Mouse (Mus musculus) hindbrain, embryonic 11.5 days (tissue): ENCODE data around the gene Ankmy1. TPM values are rescaled to one million over a fixed set of nuclear protein-coding genes. Genes with fewer than 3 reads are reported as not detected.
A peak's percentile ranks its signal among the peaks of the same experiment; 100 is the strongest.

Experiments used
- ATAC-seq: fragments of 200-750 bp; cut with Nextera tagmentation; 2 replicates; pipeline ENCODE4 v1.8.0; 2017; ENCODE audit warnings: mild to moderate bottlenecking, moderate TSS enrichment, moderate library complexity; ENCODE audit not compliant: low FRiP score
- DNase-seq: peaks from one replicate; pipeline ENCODE4 v3.0.0-alpha.2; 2015; ENCODE audit warnings: low spot score
- H3K27ac ChIP-seq: fragments of 300-500 bp; sonication (generic); 2 replicates; pipeline ENCODE4 v1.5.1; 2014; ENCODE audit warnings: mild to moderate bottlenecking, low read depth, low read length
- H3K27me3 ChIP-seq: fragments of 300-500 bp; sonication (generic); 2 replicates; pipeline ENCODE4 v1.6.1; 2014; ENCODE audit warnings: mild to moderate bottlenecking, low read length, moderate library complexity, mixed read lengths; ENCODE audit not compliant: control insufficient read depth, insufficient read depth
- H3K36me3 ChIP-seq: fragments of 300-500 bp; sonication (generic); 2 replicates; pipeline ENCODE4 v1.6.1; 2014; ENCODE audit warnings: mild to moderate bottlenecking, low read length, moderate library complexity, mixed read lengths; ENCODE audit not compliant: control insufficient read depth, insufficient read depth
- H3K4me1 ChIP-seq: fragments of 300-500 bp; sonication (generic); replicated peaks from 2 replicates; pipeline ENCODE4 v1.6.1; 2014; ENCODE audit warnings: low read length, mixed read lengths; ENCODE audit not compliant: control insufficient read depth, insufficient read depth
- H3K4me2 ChIP-seq: fragments of 300-500 bp; sonication (generic); replicated peaks from 2 replicates; pipeline ENCODE4 v1.6.1; 2014; ENCODE audit warnings: mild to moderate bottlenecking, low read depth, low read length
- H3K4me3 ChIP-seq: fragments of 300-500 bp; sonication (generic); 2 replicates; pipeline ENCODE4 v1.5.1; 2014; ENCODE audit warnings: low read depth, low read length
- H3K9ac ChIP-seq: fragments of 300-500 bp; sonication (generic); 2 replicates; pipeline ENCODE4 v1.6.1; 2014; ENCODE audit warnings: low read depth, low read length
- H3K9me3 ChIP-seq: fragments of 300-500 bp; sonication (generic); 2 replicates; pipeline ENCODE4 v1.6.1; 2016; ENCODE audit warnings: low read length; ENCODE audit not compliant: control insufficient read depth
- WGBS: fragments of 180-500 bp; shearing (Covaris S2); extraction: QIAGEN DNeasy Blood & Tissue Kit; methylation state at CpG from one replicate; pipeline ENCODE4 v1.1.7; 2014; 5-methylcytosine and 5-hydroxymethylcytosine counted together
- polyA plus RNA-seq: library from polyadenylated mRNA; unstranded; fragments of >200 nt; fragmentation: Nextera tagmentation; extraction: Ambion mirVana; gene quantifications from 2 replicates; pipeline ENCODE4 v1.2.1, GENCODE M21; 2014

Gene Ankmy1
- polyA plus RNA-seq, 1 experiment from 2014 or later = 0.80 TPM

DNA sequence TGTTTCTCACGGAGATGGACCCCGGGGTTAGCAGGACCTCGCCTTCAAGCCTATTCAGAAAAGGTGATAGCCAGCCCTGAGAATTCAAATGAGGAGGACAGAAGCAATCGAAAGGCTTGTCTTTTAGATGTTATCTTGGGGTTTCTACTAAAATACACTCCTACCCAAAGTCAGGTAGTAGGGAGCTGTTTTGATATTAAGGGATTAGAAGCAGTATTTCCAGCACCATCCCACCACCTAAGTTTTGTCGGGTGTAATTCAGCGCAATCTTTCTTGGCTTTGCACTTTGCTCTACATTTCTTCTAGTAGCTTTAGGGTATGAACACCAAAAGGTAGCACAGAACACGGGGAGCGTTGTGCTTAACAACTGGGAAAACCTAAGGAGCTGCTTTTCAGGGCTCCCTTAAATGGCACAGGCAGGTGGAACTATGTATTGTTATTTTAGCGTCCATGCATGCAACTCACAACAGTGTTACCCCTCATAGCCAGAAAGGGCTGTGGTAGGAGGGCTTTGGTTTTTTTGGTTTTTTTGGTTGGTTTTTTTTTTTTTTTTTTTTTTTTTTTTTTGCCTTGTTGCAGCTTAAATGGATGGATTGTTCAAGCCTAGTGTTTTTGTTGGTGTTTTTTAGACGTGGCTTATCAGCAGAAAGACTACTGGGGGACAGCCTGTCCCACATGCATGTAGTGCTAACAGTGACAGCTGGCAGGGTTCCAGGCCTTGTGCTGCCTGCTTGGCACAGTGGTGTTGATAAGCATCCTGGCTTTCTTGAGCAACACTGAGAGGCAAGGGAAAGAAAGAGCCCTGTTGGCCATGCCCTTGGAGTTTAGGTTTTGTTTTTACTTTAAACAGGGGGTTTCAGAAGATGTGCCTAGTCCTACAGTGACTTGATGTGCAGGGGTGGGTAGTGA lies 32.6 kb upstream of the Ankmy1 start:
- 22% methylated on average over 10 of the region's 10 CpGs for WGBS
- H3K36me3 ChIP-seq = 0 out of 2 replicates have a peak, but pooled peaks cover 2% of the 10 kb centered on the region
- H3K9me3 ChIP-seq = no peaks in the 10 kb centered on the region
- H3K4me2 ChIP-seq = peak overlapping the region; percentile 72
- H3K27me3 ChIP-seq = no peaks in the 10 kb centered on the region
- peak overlapping the region; percentile 75 for H3K9ac ChIP-seq
- peak; percentile 26 for DNase-seq
- peak overlapping the region; percentile 72 for H3K4me3 ChIP-seq
- no peak for ATAC-seq
- no peaks in the 10 kb centered on the region for H3K4me1 ChIP-seq
- peak overlapping the region; percentile 98 for H3K27ac ChIP-seq

DNA sequence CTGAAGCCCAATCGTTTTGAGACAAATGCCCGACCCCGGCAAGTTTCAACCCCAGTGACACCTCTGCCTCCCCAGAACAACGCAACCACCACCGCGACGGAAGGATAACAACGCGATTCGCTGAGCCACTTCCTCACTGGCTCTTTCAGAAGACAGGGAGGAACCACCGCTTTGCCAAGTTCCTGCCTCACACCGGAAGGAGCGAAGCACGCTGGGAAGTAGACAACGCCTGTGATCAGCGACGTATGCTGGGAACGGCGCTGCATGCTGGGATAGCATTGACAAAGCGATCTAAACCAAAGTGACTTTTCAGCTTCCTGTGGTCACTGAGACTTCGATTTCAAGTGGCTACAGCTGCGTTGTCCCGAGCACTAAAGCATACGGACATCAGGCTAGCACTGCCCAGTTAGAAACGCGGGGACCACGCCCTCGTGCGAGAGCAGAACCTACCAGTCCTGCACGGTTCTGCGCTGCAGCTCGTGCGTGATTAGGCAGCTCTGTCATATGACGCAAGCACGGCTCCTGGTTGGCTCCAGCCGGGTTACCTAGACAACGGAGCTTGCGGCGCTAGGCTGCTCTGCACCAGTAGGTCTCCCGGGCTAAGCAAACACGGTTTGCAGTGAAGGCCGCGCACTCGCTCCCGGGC lies 31.6 kb upstream of the Ankmy1 start, which contains the start of gene Capn10:
Gene Capn10, plus strand, starts transcription at position 195 of the 646 bp plus-strand sequence.
- peak within 1 kb of the TSS; percentile 75 for H3K9ac ChIP-seq
- WGBS = under 1% methylated on average over 45 of the region's 45 CpGs
- peak; percentile 100 for ATAC-seq

DNA sequence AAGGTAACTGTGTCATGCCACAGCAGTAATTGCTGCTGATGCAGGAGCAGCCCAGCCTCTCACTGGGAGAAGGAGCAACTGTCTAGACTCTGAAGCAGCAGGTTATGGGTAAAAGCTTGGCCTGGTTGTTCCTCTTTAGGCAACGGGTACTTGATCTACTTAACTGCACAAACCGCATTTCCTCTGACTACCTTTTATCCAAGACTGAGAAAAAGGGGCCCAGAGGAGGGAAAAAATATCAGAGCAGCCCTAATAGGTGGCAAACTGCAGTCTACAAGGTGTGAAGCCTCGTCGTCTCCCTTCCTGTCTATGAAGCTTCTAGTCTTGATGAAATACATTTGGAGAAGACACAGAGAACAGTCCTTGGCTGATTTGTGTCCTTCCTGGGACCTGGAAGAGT lies 30.9 kb upstream of the Ankmy1 start:
- no peaks in the 10 kb centered on the region for H3K9me3 ChIP-seq
- H3K4me3 ChIP-seq = peak overlapping the region; percentile 72
- no peaks in the 10 kb centered on the region for H3K27me3 ChIP-seq
- H3K4me1 ChIP-seq = no peaks in the 10 kb centered on the region
- peak overlapping the region; percentile 98 for H3K27ac ChIP-seq
- peak overlapping the region; percentile 75 for H3K9ac ChIP-seq
- DNase-seq = no peak
- no peak for ATAC-seq
- WGBS = 85% methylated on average over 4 of the region's 4 CpGs
- H3K4me2 ChIP-seq = peak overlapping the region; percentile 72
- 0 out of 2 replicates have a peak, but pooled peaks cover under 1% of the 10 kb centered on the region for H3K36me3 ChIP-seq

More for the DNA sequence above, 31.6 kb upstream of the Ankmy1 start, which contains the start of gene Capn10:
- peak; percentile 95 for DNase-seq
- H3K4me3 ChIP-seq = peak within 1 kb of the TSS; percentile 72
- H3K27ac ChIP-seq = peak within 1 kb of the TSS; percentile 98
- no peaks in the 10 kb centered on the region for H3K9me3 ChIP-seq
- H3K27me3 ChIP-seq = no peaks in the 10 kb centered on the region
- no peaks in the 10 kb centered on the region for H3K4me1 ChIP-seq
- H3K36me3 ChIP-seq = 0 out of 2 replicates have a peak, but pooled peaks cover 2% of the 10 kb centered on the region
- H3K4me2 ChIP-seq = peak within 1 kb of the TSS; percentile 72

DNA sequence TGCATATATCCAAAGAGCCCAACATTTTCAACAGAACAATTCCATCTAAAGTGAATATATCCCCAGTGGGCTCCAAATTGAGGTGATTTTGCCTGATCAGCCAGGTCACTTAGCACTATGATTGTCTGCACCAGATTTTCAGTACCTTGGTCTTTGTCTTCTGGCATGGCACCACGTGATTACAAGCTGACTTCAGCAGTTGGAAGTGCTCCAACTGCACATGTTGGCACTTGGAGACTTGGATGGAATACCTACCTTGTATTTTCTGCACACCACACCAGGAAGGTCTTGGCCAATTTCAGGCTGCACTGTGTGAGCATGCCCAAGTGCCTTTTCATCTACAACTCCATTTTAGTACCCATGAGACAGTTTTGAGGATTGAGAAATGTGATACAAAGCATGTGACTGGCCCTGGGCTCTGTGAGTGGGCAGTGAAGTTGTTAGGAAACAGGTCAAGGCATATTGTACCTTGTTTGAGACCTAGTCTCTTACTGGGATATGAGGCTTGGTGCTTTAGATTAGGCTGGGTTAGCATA lies 27.5 kb upstream of the Ankmy1 start:
- no peaks in the 10 kb centered on the region for H3K36me3 ChIP-seq
- no peaks in the 10 kb centered on the region for H3K4me1 ChIP-seq
- H3K27ac ChIP-seq = no peak overlapping the region
- WGBS = 29% methylated on average over 1 of the region's 1 CpGs
- DNase-seq (no peak), ATAC-seq (no peak)
- no peak overlapping the region for H3K9ac ChIP-seq
- H3K27me3 ChIP-seq = no peaks in the 10 kb centered on the region
- H3K9me3 ChIP-seq = no peaks in the 10 kb centered on the region
- H3K4me3 ChIP-seq = no peak overlapping the region
- H3K4me2 ChIP-seq = no peak overlapping the region

DNA sequence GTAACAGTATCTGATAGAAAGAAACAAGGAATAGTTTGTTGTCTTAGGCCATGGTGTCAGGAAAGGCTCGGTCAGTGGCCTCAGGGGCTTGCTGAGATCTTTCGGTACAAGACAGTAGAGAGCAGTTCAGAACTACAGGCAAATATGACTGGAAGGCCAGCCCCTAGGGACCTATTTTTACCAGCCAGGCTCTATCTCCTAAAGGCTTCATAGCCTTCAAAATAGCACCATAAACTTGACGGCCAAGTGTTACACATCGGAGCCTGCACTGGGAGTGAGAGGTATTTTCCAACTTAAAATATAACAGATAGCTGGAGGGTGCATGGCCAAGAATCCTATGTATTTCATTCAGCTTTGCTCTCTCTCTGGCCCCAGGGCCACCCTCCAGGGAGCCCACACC lies 18.8 kb upstream of the Ankmy1 start:
- ATAC-seq (no peak), DNase-seq (no peak)
- Histone ChIP-seq H3K9me3 (no peaks in the 10 kb centered on the region), H3K36me3 (peaks cover 3% of the 10 kb centered on the region; the same call in 1 of the 2 replicates), H3K4me2 (no peak overlapping the region), H3K4me1 (no peaks in the 10 kb centered on the region), H3K27ac (no peak overlapping the region), H3K9ac (no peak overlapping the region), H3K27me3 (no peaks in the 10 kb centered on the region), H3K4me3 (no peak overlapping the region)
- WGBS = 90% methylated on average over 4 of the region's 4 CpGs

DNA sequence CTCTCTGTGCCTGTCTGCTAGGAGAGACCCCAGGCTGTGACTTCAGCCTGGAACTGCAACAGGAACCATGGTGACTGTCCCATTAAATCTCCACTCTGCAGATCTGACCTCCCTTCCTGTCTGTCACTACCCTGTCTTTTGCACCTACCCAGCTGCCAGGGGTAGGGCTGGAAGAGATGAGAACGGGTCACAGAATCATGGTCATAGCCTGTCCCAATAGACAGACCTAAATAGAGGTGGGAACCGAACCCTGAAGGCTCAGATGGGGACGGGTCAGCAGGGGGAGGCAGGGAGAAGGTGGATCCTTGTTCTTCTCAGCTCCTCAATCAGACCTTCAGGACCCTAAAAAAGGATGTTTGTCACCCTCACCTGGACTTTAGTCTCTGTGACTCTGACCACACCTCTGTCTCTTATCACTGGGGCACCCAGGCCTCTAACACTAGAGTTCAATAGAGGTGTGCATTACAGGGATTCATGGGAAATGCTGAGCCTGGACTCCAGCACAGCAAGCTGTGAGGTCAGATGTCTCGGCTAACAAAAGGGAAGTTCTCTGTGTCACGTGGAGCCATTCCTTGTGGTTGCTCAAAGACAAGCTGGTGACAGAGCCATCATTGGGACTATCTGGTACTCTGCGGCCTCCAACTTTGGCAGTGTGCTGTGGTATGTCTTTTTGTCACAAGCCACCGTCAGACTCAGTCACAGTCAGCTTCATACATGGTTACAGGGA lies 17.9 kb upstream of the Ankmy1 start:
- H3K4me1 ChIP-seq = no peaks in the 10 kb centered on the region
- H3K4me3 ChIP-seq = no peak overlapping the region
- no peaks in the 10 kb centered on the region for H3K27me3 ChIP-seq
- WGBS = 89% methylated on average over 7 of the region's 7 CpGs
- H3K27ac ChIP-seq = no peak overlapping the region
- H3K4me2 ChIP-seq = no peak overlapping the region
- H3K36me3 ChIP-seq = peaks cover 3% of the 10 kb centered on the region; the same call in 1 of the 2 replicates
- ATAC-seq (no peak), DNase-seq (no peak)
- no peaks in the 10 kb centered on the region for H3K9me3 ChIP-seq
- H3K9ac ChIP-seq = no peak overlapping the region

DNA sequence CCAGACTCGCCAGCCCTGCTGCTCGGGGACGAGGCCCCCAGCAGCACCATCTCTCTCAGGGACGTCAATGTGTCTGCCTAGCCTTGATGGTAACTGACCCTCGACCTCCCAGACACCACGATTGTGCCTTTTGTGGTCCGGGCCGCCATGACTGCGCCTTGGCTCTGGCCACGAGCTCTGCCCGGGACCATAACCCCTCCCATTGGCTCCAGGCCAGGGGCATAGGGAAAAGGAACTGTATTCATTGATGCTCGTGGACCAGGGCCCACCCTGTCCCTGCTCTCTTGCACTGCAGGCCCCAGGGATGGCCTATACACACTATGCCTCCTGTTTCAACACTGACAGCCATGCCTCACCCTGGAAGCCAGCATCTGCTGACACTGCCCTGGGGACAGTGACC lies 17.1 kb upstream of the Ankmy1 start:
- Histone ChIP-seq H3K27ac (no peak overlapping the region), H3K9me3 (no peaks in the 10 kb centered on the region), H3K36me3 (peaks cover 6% of the 10 kb centered on the region; the same call in 1 of the 2 replicates), H3K4me2 (no peak overlapping the region), H3K9ac (no peak overlapping the region), H3K4me1 (no peaks in the 10 kb centered on the region), H3K27me3 (no peaks in the 10 kb centered on the region), H3K4me3 (no peak overlapping the region)
- DNase-seq (no peak), ATAC-seq (no peak)
- WGBS = 90% methylated on average over 12 of the region's 12 CpGs

DNA sequence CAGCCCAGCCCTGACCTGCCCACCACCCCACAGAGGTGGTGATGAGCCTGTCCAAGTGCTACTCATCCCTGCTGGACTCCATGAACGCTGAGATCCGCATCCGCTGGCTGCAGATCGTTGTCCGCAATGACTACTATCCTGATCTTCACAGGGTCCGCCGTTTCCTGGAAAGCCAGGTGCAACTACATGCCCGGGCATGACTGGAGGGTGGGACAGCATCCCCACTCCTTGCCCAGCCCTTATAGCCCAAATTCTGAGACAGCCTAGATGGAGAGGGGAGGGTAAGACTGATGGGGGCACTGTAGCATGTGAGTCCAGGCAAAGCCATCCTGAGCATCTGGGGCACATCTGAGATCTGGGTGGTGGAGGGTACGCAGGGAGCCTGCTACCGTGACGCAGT lies 16.4 kb upstream of the Ankmy1 start:
- Histone ChIP-seq H3K9me3 (no peaks in the 10 kb centered on the region), H3K4me2 (no peak overlapping the region), H3K4me1 (no peaks in the 10 kb centered on the region), H3K27me3 (no peaks in the 10 kb centered on the region), H3K9ac (no peak overlapping the region), H3K4me3 (no peak overlapping the region), H3K36me3 (peaks cover 6% of the 10 kb centered on the region; the same call in 1 of the 2 replicates), H3K27ac (no peak overlapping the region)
- 97% methylated on average over 11 of the region's 11 CpGs for WGBS
- DNase-seq = no peak
- no peak for ATAC-seq
